Mouse (Mus musculus) layer of hippocampus, adult 9-11 months (tissue): ENCODE data around the gene Itgb2.

Experiments
- DNase-seq: peaks from one replicate; pipeline ENCODE4 v3.0.0; 2022

The Itgb2 gene

DNA sequence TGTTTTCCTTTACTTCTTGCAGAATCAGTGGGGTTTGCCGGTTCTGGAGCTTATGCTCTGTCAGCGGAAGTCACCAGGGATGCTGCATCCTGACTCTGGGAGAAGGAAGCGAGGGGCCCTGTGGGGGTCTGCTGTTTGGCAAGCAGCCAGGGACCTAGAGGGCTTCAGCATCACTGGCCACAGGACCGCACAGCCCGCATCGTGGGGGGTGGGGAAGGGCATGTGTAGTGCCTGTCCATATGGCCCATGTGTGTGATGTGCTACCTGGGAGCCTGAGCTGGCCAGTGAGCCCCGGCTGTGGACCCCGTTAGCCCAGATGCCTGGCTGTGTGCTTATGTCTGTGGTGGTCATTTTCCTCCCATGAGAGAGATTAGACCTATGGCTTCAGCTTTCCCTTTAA lies 59.7 kb downstream of the Itgb2 start:
- DNase-seq: no peak

DNA sequence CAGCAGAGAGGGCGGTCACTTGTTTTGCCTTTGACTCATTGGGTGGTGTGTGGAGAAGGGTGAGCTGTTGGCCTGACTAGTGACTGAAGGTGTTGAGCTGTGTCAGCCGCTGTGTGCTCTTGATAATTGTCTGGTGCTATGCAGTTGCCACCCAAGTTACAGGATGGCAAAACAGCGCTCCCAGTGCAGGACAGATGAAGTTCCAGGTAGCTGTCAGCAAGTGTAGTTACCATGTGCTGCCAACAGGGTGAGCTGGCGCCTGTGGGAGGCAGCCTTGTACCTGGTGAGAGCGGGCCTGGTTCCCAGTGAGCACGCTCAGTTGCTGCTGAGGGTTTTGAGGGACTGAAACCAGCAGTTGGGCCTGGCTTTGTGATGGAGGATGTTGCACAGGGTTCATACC lies 60.8 kb downstream of the Itgb2 start:
- no peak for DNase-seq

DNA sequence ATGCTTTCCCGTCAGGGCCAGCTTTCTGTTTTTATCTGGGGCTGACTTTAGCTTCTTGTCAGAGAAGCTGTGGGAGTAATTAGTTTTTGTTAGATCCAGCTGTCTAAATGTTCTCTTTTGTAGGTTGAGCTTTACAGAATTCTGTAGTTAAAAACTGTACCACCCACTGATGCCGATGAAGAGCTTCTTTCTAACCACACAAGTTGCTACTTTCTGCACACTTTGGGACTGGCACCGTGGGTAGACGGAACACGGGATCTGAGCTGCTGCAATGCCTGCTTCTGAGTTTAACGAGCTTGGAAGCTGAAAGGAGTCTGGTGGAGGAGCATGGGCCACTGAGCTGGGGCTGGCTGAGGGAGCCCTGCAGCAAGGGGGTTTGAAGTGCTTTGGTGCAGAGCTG lies 61.5 kb downstream of the Itgb2 start:
- DNase-seq: peak; percentile 61

DNA sequence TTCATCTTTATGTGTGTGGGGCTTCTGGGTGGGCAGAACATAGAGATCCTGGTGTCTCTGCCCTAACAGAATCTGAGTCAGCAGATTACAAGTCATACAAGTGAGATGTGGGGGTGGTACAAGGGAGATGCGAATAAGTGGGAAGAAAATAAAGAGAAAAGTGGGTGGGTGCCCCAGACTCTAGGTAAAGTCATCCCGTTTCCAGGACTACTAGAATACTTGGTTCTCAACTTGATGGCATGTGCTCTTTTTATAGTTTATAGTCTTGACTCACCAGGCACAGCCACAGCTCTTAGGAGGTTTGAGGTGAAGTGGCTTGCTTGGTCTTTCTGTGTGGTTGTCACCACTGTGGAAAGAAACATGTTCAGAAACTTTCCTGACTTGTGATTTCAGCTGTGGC lies 66.0 kb downstream of the Itgb2 start:
- no peak for DNase-seq

DNA sequence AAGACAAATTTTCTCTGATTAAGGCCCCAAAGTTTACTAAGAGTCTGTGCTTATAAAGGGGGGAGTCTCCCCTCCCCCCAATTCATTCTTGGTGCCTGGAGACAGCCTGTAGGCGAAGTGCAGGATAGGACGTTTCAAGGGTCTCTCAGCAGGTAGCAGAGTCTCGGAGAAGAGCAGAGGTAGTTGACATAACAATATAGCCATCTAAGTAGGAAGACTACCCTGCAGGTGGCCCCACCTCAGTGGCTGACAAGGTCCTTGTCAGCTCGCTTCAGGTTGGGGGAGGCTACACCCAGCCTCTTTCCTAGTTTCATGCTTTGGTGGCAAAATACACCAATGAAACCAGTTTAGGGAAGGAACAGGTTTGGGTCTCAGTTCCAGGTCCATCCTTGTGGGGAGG lies 73.0 kb downstream of the Itgb2 start:
- no peak for DNase-seq

DNA sequence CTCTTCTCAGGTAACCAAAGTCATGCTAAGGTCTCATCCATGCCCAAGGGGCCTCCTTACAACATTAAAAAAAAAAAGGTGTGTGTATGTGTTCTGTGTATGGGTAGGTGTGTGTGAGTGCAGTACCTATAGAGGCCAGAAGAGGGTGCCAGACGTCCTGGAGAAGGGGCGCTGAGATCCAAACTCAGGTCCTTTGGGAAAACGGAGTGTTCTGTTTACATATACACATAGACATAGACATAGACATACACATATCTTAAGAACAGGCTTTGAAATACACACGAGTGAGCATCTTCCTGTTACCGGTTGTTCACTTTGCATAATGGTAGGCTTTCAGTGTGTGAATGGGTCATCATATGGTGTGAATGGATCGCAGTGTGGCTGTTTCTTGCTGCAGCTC lies 74.1 kb downstream of the Itgb2 start:
- no peak for DNase-seq

DNA sequence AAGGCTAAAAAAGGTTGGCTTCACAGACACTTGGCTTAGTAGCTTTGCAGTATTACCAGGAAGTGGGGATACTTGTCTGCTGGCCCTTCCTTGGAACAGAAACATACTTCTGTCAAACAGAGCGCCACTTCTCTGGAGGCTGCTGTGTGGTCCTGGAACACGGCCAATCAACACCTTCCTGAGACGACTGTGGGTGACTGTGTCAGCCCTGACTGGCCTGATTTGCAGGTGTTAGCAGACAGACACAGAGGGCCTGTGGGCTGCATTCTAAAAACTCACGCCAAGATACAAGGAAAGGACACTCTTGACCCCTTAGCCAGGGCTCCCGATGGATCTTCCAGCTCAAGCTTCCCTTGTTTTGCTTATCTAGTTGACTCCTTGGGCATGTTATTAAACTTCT lies 74.9 kb downstream of the Itgb2 start:
- no peak for DNase-seq

DNA sequence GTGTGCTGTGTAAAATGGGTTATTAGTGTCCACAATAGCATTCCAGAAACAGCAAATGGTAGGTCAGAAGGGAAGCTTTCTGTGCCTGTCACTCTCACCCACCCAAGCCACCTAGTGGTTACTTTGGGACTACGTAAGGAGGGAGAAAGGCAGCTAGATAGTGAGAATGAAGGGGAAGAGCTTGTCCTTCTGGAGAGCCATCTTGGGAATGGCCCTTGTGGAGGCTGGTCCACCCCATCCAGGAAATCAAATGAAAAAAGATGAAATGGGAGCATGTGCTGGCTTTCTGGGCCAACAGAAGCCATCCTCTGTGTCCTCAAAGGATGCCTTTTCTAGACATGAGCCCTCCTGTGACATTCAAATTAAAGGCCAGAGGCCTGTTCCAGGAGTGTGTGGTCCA lies 75.3 kb downstream of the Itgb2 start:
- DNase-seq: no peak

DNA sequence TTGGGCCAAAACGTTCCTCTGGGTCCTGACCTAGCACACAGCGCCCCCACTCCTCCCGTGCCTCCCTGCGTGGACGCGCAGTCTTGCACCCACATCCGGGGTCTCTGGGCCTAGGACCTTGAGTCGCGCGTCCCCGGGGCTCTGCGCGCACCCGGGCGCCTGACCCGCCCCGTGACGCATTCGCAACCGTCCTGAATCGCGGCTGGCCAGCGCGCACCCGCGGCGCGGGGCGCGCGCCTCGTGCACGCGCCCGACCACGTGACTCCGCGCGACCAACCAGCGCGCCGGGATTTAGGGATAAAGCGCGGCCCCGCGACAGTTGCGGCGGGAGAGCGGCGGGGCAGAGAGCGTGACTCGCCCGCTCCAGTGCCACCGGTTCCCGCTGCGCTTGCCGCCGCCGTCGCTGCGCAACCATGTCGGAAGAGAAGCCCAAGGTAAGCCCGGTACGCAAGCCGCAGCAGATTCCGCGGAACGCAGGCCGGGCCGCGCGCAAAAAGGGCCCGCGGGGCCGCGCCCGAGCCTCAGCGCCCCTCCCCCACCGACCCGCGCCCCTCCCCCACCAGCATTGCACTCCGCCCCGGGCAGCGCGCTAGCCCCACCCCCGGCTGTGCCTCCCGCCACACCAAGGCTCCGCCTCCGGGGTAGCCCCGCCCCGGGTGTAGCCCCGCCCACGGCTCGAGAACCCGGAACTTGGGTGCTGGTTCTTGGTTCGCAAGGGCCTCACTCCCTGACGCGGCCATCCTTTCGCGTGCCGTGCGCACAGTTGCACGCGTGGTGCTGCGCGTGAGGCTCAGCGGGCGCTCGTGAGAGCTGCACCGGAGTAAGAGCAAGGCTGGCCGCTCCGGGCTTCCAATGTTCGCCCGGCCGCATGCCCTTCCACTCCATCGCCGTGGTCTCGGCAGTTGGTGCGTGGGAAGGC lies 76.1 kb downstream of the Itgb2 start, which contains the start of the genes Sumo3 and Gm49325:
Gene Sumo3, plus strand, starts transcription at position 190 of the 919 bp plus-strand sequence.
Gene Gm49325, plus strand, starts transcription at position 290 of the 919 bp plus-strand sequence.
- peak; percentile 95 for DNase-seq

DNA sequence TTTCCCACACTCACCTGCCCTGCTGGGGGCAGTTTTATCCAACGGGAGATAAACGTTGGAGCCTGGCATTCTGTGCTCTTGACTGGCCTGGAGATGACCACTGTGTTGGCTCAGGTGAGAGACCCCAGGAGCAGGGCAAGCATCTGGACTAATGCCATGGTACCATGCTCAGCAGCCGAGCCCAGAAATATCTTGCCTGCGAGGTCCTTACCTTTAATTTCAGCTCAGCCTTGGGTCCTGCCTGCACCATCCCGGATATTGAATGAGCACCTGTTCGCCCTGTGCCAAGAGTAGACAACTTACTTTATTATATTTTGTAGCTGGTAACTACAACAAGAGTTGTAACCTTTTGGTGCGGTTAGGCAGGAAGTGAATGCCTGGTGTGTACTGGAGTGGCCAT lies 76.8 kb downstream of the Itgb2 start:
- DNase-seq: no peak

DNA sequence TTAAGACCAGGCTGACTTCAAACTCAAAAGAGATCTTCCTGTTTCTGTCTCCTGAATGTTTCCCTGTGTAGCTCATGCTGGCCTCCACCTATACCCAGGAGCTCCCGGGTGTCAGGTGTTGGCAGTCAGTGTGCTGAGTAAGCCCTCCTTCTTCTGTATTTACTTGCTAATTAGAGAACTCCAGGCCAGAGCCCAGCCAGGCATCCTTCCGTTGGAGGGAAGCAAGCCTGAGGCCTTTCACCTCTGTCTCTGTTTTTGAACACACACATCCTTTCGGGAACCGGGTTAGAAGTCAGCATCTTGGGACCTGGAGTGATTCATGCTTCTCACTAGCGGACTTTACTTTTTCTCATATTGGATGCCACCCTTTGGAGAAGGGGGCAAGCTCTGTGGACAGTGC lies 77.4 kb downstream of the Itgb2 start:
- DNase-seq: no peak

DNA sequence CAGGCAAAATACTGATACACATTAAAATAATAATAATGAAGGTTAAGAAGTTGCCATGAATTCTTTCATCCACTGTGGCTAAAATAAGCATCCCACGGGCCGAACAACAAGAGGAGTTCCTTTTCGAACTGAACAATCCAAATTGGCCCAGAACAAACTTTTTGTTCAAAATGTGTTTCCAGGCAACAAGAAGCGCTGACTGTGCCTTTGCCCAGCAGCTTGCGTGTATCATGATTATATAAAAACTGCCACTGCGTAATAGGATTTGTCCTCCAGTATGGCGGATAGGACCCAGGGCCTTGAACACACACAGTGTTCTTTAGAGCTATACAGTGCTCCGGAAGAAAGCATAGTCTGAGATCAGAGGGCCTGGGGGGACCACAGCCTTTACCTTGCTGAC lies 78.5 kb downstream of the Itgb2 start:
- no peak for DNase-seq

DNA sequence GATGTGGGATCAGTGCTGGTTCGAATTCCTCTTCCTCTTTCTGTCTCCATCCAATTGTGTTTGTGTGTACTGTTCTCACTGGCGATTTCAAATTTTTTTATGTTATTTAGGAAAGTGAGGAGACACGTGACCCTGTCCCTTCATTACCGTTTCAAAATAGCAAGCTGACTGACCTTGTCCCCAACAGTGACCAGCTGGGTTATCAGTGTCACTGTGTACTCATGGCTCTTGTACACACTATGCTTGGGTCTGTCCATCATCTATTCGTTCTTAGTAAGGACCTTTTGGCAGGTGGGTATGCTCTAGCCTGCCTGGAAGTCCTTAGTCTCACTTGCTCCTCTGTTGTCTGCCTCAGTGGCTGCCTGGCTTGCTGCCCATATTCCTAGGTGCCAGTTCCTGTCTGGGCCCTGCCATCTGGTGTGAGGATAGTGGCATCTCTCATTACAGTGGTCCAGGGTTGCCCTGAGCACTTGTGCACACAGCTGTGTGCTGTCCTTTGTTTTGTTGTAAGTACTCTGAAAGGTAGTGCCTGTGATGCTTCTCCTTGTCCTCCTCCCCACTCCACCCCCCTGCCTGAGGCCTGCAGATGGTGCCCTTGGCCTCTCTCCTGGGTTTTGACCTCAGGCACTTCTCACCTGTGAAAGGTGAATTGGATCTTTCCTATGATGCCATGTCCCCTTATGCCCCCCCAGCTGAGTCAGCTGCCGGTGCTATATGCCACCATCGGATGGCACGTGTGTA lies 80.3 kb downstream of the Itgb2 start:
- no peak for DNase-seq

DNA sequence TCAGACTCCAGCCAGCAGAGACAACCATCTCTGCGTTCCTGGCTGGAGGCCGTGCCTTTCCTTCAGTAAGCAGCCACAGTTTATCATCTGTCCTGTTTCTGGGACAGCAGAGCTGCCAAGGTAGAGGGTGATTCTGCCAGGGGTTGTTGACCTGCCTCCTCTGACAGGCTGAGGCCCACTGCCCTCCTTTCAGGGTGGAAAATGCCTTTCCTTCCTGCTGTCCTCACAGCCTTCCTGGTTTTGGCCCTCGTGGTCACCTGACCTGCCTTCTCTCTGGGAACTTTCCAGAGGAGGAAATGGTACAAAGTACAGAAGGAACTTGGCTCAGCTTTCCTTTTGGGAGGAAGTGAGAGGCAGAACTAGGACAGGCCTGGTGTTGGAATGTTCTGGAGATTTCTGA lies 83.4 kb downstream of the Itgb2 start:
- no peak for DNase-seq
